Mouse (Mus musculus): ENCODE measurements at regions not wholly inside any gene's neighbourhood (a gene's known extent, or its start where the extent isn't known, plus 50 kb on each side); places are given as distances from the start of the nearest gene placed in this dataset.
"Not testable (repeated sequence)": the region's sequence is repeated elsewhere in the genome, so short reads cannot be mapped to it uniquely, and the experiment has no call there.

DNA sequence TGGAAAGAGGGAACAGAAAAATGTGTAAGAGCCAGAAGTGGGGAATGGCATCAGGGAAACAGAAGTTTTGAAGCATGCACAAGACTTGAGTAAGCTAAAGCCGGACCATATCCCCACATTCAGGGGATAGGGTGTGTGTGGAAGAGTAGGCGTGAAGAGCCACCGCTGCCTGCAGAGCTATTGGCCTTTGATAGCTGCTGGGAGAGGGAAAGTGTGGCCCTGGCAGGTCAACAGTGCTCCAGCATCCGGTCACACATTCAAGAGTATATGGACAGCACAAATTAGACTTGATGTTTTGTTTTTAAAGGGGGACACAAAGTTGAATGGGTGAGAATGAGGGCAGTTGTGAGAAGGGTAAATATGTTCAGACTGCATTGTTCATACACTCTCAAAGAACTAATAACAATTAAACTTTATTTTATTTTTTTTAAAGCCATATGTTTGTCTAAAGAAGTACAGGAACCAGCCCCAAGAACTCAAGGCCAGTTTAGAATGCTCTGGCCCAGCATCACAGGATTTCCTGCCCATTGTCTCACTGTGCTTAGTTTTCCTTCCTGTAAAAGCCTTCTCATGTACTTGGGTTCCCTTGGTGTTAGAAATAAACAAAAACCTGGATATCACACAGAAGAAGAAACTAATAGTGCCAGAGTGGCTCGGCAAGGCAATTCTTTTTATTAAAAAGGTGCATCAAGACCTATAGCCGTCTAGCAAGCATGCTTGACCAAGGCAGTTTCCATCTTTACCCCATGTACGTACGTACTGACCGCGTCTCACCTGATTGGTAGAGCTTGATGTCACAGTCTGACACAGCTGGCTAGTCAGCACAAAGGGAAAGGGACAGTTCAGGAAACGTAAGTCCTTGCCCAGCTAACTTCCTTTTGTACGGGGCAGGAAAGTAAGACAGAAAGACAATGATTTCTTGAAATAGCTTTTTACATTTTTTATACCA is 144.6 kb upstream of the Rbbp6 start:
- TF ChIP-seq CTCF (IDR thresholded peaks at IDR 0.05; ENCODE audit: control insufficient read depth, insufficient read depth, low read length) (no peak), POLR2A (IDR thresholded peaks at IDR 0.05; ENCODE audit: borderline replicate concordance, control insufficient read depth, low read depth, low read length) (no peak)
- WGBS = 42% methylated on average over 12 of the region's 12 CpGs
- H3K27ac ChIP-seq (ENCODE audit: control insufficient read depth, insufficient read depth, low read depth, low read length, poor library complexity) = 0 out of 2 replicates have a peak overlapping the region, but pooled peaks have one; percentile 34
- H3K4me3 ChIP-seq (replicated peaks; ENCODE audit: control insufficient read depth, low read depth, low read length) = no peak overlapping the region
- H3K4me1 ChIP-seq (ENCODE audit: control insufficient read depth, insufficient read depth, low read length) = peaks cover 2% of the 10 kb centered on the region

DNA sequence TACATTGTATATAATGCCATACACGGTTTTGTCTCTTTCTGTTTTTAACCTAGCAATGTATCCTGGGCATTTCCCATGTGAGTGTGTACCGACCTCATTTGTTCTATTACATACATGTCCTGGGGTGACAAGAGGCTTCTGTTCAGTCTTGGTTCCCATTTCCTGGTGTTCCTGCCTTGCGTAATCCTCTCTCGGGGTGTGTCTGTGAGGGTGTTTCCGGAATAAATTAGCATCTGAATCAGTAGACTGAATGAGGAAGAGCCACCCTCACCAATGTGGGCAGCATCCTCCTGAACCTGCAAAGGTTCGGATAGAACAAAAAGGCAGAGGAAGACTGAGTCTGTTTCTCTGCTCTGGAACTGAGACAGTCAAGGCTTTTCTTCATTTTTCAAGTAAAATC is 142.1 kb upstream of the Rbbp6 start:
- Histone ChIP-seq H3K27ac (ENCODE audit: control insufficient read depth, insufficient read depth, low read depth, low read length, poor library complexity) (no peak overlapping the region), H3K4me1 (ENCODE audit: control insufficient read depth, insufficient read depth, low read length) (peaks cover 2% of the 10 kb centered on the region; the same call in 1 of the 2 replicates), H3K4me3 (replicated peaks; ENCODE audit: control insufficient read depth, low read depth, low read length) (no peak overlapping the region)
- 36% methylated on average over 6 of the region's 6 CpGs for WGBS
- TF ChIP-seq CTCF (IDR thresholded peaks at IDR 0.05; ENCODE audit: control insufficient read depth, insufficient read depth, low read length) (no peak), POLR2A (IDR thresholded peaks at IDR 0.05; ENCODE audit: borderline replicate concordance, control insufficient read depth, low read depth, low read length) (no peak)

DNA sequence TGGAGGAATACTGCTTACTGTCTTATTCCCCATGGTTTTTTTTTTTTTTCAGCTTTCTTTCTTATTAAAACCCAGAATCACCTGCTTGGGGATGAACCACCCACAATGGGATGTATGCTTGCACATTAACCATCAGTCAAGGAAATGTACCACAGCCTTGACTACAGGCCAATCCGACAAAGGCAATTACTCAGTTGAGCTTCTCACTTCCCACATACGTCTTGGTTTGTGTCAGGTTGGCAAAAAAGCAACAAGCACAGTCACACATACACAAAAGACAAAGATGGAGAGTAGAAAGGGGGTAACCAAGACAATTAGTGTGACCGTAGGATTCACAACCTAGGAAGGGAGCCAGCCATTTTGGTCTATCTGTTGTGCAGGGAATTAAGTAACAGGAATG is 126.4 kb upstream of the Rbbp6 start:
- Histone ChIP-seq H3K4me3 (replicated peaks; ENCODE audit: control insufficient read depth, low read depth, low read length) (no peak overlapping the region), H3K27ac (ENCODE audit: control insufficient read depth, insufficient read depth, low read depth, low read length, poor library complexity) (no peak overlapping the region), H3K4me1 (ENCODE audit: control insufficient read depth, insufficient read depth, low read length) (no peaks in the 10 kb centered on the region)
- TF ChIP-seq CTCF (IDR thresholded peaks at IDR 0.05; ENCODE audit: control insufficient read depth, insufficient read depth, low read length) (no peak), POLR2A (IDR thresholded peaks at IDR 0.05; ENCODE audit: borderline replicate concordance, control insufficient read depth, low read depth, low read length) (no peak)
- WGBS = 80% methylated on average over 3 of the region's 3 CpGs

DNA sequence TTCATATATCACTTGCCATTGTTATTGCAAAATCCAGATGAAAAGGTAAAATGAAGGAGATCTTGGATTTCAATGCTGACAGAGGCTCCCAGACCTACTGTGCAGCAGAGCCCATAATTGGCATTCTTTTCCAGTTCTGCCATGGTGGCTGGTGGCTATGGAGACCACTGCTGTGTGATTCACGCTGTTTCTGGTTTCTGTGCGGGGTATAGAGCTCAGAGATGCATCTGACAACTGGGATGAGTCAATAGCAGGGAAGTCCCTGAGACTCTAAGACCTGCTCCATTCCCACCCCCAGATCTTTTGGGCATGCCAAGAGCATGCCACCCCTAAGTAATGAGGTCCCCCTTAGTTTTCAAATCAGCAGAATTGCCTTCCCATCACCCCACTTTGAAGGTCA is 120.7 kb upstream of the Rbbp6 start:
- TF ChIP-seq CTCF (IDR thresholded peaks at IDR 0.05; ENCODE audit: control insufficient read depth, insufficient read depth, low read length) (no peak), POLR2A (IDR thresholded peaks at IDR 0.05; ENCODE audit: borderline replicate concordance, control insufficient read depth, low read depth, low read length) (no peak)
- 63% methylated on average over 2 of the region's 2 CpGs for WGBS
- Histone ChIP-seq H3K4me1 (ENCODE audit: control insufficient read depth, insufficient read depth, low read length) (no peaks in the 10 kb centered on the region), H3K4me3 (replicated peaks; ENCODE audit: control insufficient read depth, low read depth, low read length) (no peak overlapping the region), H3K27ac (ENCODE audit: control insufficient read depth, insufficient read depth, low read depth, low read length, poor library complexity) (no peak overlapping the region)

DNA sequence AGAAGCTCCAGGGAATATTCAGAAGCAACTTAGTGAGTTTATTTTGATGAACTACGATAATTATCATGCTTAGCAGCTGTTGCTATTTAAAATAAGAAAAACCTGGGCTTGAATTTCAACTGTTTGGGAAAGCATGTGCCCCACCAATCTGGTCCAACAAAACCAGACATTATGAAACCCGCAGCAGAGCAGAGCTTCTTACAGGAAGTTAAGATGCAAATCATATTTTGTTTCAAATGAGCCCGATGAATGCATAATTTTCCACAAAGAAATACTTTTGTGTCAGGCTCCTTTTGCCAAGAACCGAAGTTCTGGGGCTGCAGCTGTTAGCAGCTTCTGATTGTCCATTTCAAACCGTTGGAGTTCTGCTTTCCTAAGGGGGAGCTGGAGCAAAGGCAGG is 118.1 kb upstream of the Rbbp6 start:
- TF ChIP-seq CTCF (IDR thresholded peaks at IDR 0.05; ENCODE audit: control insufficient read depth, insufficient read depth, low read length) (no peak), POLR2A (IDR thresholded peaks at IDR 0.05; ENCODE audit: borderline replicate concordance, control insufficient read depth, low read depth, low read length) (no peak)
- 46% methylated on average over 5 of the region's 5 CpGs for WGBS
- Histone ChIP-seq H3K4me3 (replicated peaks; ENCODE audit: control insufficient read depth, low read depth, low read length) (no peak overlapping the region), H3K4me1 (ENCODE audit: control insufficient read depth, insufficient read depth, low read length) (no peaks in the 10 kb centered on the region), H3K27ac (ENCODE audit: control insufficient read depth, insufficient read depth, low read depth, low read length, poor library complexity) (no peak overlapping the region)

DNA sequence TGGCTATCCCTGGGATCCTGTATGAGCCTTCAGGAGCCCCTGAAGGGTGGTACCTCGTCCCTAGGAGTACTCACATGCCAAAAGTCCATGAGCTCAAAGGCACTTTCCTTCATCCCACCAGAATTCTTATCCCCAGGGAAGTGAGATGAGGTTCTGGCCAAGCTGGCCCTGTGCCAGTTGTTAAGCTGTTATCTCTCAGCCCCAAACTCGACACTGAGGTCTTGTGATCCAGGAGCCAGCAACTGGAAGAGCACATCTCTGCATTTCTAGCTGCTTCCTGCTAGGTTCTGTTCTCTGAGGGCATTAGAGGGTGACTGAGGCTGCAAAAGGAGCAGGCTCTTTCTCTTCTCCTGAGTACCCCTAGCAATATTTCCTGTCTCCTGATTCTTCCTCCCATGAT is 92.1 kb upstream of the Rbbp6 start:
- TF ChIP-seq CTCF (IDR thresholded peaks at IDR 0.05; ENCODE audit: control insufficient read depth, insufficient read depth, low read length) (no peak), POLR2A (IDR thresholded peaks at IDR 0.05; ENCODE audit: borderline replicate concordance, control insufficient read depth, low read depth, low read length) (no peak)
- no peak overlapping the region for H3K4me3 ChIP-seq (replicated peaks; ENCODE audit: control insufficient read depth, low read depth, low read length)
- no peaks in the 10 kb centered on the region for H3K4me1 ChIP-seq (ENCODE audit: control insufficient read depth, insufficient read depth, low read length)
- H3K27ac ChIP-seq (ENCODE audit: control insufficient read depth, insufficient read depth, low read depth, low read length, poor library complexity) = no peak overlapping the region
- 44% methylated on average over 2 of the region's 2 CpGs for WGBS

DNA sequence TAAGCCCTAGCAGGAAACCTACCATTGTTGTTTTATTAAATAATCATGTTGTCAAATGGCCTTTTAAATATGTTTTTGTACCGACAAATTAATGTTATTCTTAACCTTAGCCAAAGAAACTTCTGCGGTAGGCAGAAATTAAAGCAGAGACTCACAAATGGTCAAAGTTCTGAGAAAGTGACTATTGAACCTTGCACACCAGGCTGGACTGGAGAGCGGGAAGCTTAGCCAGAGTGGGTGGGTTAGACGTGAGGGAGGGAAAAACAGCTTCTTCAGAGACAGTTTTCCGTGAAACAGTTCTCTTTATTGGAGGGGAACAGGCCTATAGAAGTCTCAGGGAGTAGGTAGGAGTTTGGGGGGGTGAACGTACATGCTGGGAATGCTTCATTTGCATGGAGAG is 89.2 kb upstream of the Rbbp6 start:
- H3K4me1 ChIP-seq (ENCODE audit: control insufficient read depth, insufficient read depth, low read length) = no peaks in the 10 kb centered on the region
- 82% methylated on average over 6 of the region's 6 CpGs for WGBS
- no peak overlapping the region for H3K4me3 ChIP-seq (replicated peaks; ENCODE audit: control insufficient read depth, low read depth, low read length)
- no peak for TF ChIP-seq POLR2A (IDR thresholded peaks at IDR 0.05; ENCODE audit: borderline replicate concordance, control insufficient read depth, low read depth, low read length)
- no peak for TF ChIP-seq CTCF (IDR thresholded peaks at IDR 0.05; ENCODE audit: control insufficient read depth, insufficient read depth, low read length)
- no peak overlapping the region for H3K27ac ChIP-seq (ENCODE audit: control insufficient read depth, insufficient read depth, low read depth, low read length, poor library complexity)

DNA sequence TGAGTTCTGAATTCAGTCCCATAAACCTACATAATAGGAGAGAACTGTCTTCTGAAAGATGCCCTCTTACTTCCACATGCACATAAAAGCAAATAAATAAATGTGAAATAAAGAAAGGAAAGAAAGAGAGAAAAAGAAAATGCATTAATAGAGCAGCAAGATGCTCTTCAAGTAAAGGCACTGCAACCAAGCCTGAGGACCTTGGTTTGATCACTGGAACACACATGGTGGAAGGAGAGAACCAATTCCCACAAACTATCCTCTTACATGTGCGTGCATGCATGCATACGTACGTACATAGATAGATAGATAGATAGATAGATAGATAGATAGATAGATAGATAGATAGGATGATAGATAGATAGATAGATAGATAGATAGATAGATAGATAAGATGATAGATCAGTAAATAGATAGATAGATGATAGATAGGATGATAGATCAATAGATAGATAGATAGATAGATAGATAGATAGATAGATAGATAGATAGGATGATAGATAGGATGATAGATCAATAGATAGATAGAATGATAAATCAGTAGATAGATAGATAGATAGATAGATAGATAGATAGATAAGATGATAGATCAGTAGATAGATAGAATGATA is 83.5 kb upstream of the Rbbp6 start:
- not testable (repeated sequence) for H3K4me3 ChIP-seq (replicated peaks; ENCODE audit: control insufficient read depth, low read depth, low read length); H3K4me1 ChIP-seq (ENCODE audit: control insufficient read depth, insufficient read depth, low read length); H3K27ac ChIP-seq (ENCODE audit: control insufficient read depth, insufficient read depth, low read depth, low read length, poor library complexity)
- WGBS = 91% methylated on average over 3 of the region's 3 CpGs
